Comparison of ENCODE assay signal across 24 mouse cellular contexts in genomic region chr6:147064226-147064943, GRCm38 (mm10). TPM values are rescaled to one million over a fixed set of nuclear protein-coding genes. Genes with fewer than 3 reads are reported as not detected.
DNase-seq lines count a peak whose midpoint lies in the region; TF ChIP-seq lines count a peak whose summit lies in the region.
"Had no signal": no experiment of that assay in that cellular context is flagged by ENCODE, and none has a peak within 500 bp of the region (broad histone marks: within the 10 kb centered on the region; RNA-seq: fewer than 3 reads in every experiment).

No protein-coding gene starts in this region.

- 53% methylated on average over 10 of the region's 10 CpGs for WGBS in kidney, adult 2 months

- peak overlapping the region; percentile 88 for H3K27ac ChIP-seq in kidney, adult 2 months (ENCODE audit: insufficient read depth, low read depth, low read length)
- H3K27ac ChIP-seq: embryonic facial prominence, embryonic 12.5 days; forebrain, embryonic 12.5 days; heart, embryonic 10.5 days; hindbrain, postnatal 0 days; limb, embryonic 12.5 days; liver, embryonic 12.5 days; midbrain, embryonic 13.5 days had no signal

- peaks cover 2% of the 10 kb centered on the region; the same call in 1 of the 2 replicates for H3K36me3 ChIP-seq in kidney, adult 2 months (ENCODE audit: control insufficient read depth, insufficient read depth, low read length)

- TF ChIP-seq POLR2A in kidney, adult 2 months (IDR thresholded peaks at IDR 0.05; ENCODE audit: low read depth, low read length): no peak

- TF ChIP-seq CTCF in kidney, adult 2 months (conservative IDR thresholded peaks at IDR 0.05; ENCODE audit: insufficient read depth, insufficient read length, low read depth, low read length): no peak

- peak; percentile 25 for DNase-seq in adrenal gland, postnatal 14 days
- no peak for DNase-seq in adrenal gland, adult 8-10 months
- DNase-seq in kidney, adult 2 months: peak; percentile 73
- DNase-seq in kidney, adult 18-20 months: no peak
- peak; percentile 10 for DNase-seq in ovary, adult 18-20 months (ENCODE audit: low spot score)
- no peak for DNase-seq in ovary, postnatal 36 days (ENCODE audit: low spot score)
- DNase-seq in MN1 (ENCODE audit: low spot score): no peak
- DNase-seq in thymus, postnatal 10 days (ENCODE audit: low spot score in 2 of 2): no peak
- DNase-seq: cerebellum, adult 2 months; cerebellum, postnatal 25 days; lung, adult 2 months; retina, postnatal 1 day; right cerebral cortex, postnatal 25 days; thymus, postnatal 25 days had no signal

- peaks cover 9% of the 10 kb centered on the region for H3K4me1 ChIP-seq in kidney, adult 2 months (ENCODE audit: control insufficient read depth, insufficient read depth, low read length)
- H3K4me1 ChIP-seq: embryonic facial prominence, embryonic 12.5 days; forebrain, embryonic 12.5 days; heart, embryonic 10.5 days; liver, embryonic 12.5 days; megakaryocyte, embryonic 14.5 days; midbrain, embryonic 13.5 days had no signal

- no peak overlapping the region for H3K4me3 ChIP-seq in kidney, adult 2 months (ENCODE audit: insufficient read depth, low read depth, low read length)
- H3K4me3 ChIP-seq: embryonic facial prominence, embryonic 12.5 days; forebrain, embryonic 12.5 days; heart, embryonic 10.5 days; limb, embryonic 12.5 days; liver, embryonic 12.5 days; megakaryocyte, embryonic 14.5 days; midbrain, embryonic 13.5 days had no signal

- H3K27me3 ChIP-seq in kidney, adult 2 months (replicated peaks; ENCODE audit: control insufficient read depth, insufficient read depth, low read length): no peaks in the 10 kb centered on the region
- H3K27me3 ChIP-seq: embryonic facial prominence, embryonic 12.5 days; forebrain, embryonic 12.5 days; limb, embryonic 12.5 days; liver, embryonic 12.5 days; megakaryocyte, embryonic 14.5 days; midbrain, embryonic 13.5 days; Patski had no signal

RNA-seq across cellular contexts. Expression of gene Mrps35, which starts 21.8 kb away (rescaled TPM):
- 143 and 152 TPM in 2 replicates for total RNA-seq in adrenal gland, postnatal 14 days (2021)
- 10 to 100 TPM; 75.1 to 86.0 (median 81.8) TPM for total RNA-seq in adrenal gland, adult 8-10 months (2022)
- 16.9 and 33.1 TPM in 2 replicates for polyA plus RNA-seq in kidney, adult 2 months (2012; rRNA removed)

RNA-seq across cellular contexts. Expression of gene Mansc4, which starts 22.4 kb away (rescaled TPM):
- total RNA-seq in adrenal gland, postnatal 14 days (2021): 0.52 TPM in 1 of 2 replicates, not detected in the other
- under 1 TPM in 2 of 4 experiments, not detected in 2; 0.35 to 0.80 TPM for total RNA-seq in adrenal gland, adult 8-10 months (2022)
- 15.6 and 17.2 TPM in 2 replicates for polyA plus RNA-seq in kidney, adult 2 months (2012; rRNA removed)
- total RNA-seq: monocyte, adult 5-6 weeks had no signal

RNA-seq across cellular contexts. Expression of gene Klhl42, which starts 26.8 kb away (rescaled TPM):
- 22.1 and 24.7 TPM in 2 replicates for total RNA-seq in adrenal gland, postnatal 14 days (2021)
- total RNA-seq in adrenal gland, adult 8-10 months (2022): 10 to 100 TPM; 23.3 to 27.7 (median 24.8) TPM
- polyA plus RNA-seq in kidney, adult 2 months (2012; rRNA removed): 13.3 and 15.3 TPM in 2 replicates

RNA-seq across cellular contexts. Expression of gene Rep15, which starts 32.0 kb away (rescaled TPM):
- 1.1 and 1.9 TPM in 2 replicates for total RNA-seq in adrenal gland, postnatal 14 days (2021)
- 1 to 10 TPM in 3 of 4 experiments, under 1 TPM in 1; 0.70 to 2.7 (median 1.2) TPM for total RNA-seq in adrenal gland, adult 8-10 months (2022)
- polyA plus RNA-seq in kidney, adult 2 months (2012; rRNA removed): 0.35 and 0.42 TPM in 2 replicates
- total RNA-seq: hindbrain, postnatal 0 days had no signal

Comparison
In these comparisons a context has a peak if more than half of its experiments do, and no peak if none do; other contexts are left out.
1. DNase-seq: peak in adrenal gland, postnatal 14 days (single experiment), kidney, adult 2 months (single experiment) and ovary, adult 18-20 months (single experiment); none in adrenal gland, adult 8-10 months (single experiment), kidney, adult 18-20 months (single experiment), ovary, postnatal 36 days (single experiment), MN1 (single experiment) and thymus, postnatal 10 days (0 of 2).